Mouse (Mus musculus) CH12.LX (cell line): Measurements from ENCODE around the gene Arhgef2. TPM values are rescaled to one million over a fixed set of nuclear protein-coding genes. Genes with fewer than 3 reads are reported as not detected.
A peak's percentile ranks its signal among the peaks of the same experiment; 100 is the strongest.

ENCODE experiments used
- DNase-seq: peaks from one replicate; pipeline ENCODE4 v3.0.0-alpha.2; 2013; ENCODE audit errors: extremely low read depth
- H3K27ac ChIP-seq: 2 replicates; pipeline ENCODE4 v1.5.1; 2012; ENCODE audit warnings: low read depth, mild to moderate bottlenecking, control low read depth, moderate library complexity; ENCODE audit not compliant: insufficient read depth
- H3K27me3 ChIP-seq: replicated peaks from 2 replicates; pipeline ENCODE3; 2012; ENCODE audit warnings: inconsistent platforms
- H3K36me3 ChIP-seq, 2 experiments: replicated peaks in 1 of 2; 2 replicates each; pipeline versions ENCODE3 to v1.6.1; 2012; ENCODE audit warnings: inconsistent platforms in 1 of 2, low read length in 1 of 2, mild to moderate bottlenecking in 1 of 2, mixed read lengths in 1 of 2, moderate library complexity in 1 of 2; ENCODE audit not compliant: control insufficient read depth in 1 of 2, insufficient read depth in 1 of 2
- H3K4me1 ChIP-seq, 2 experiments: 2 replicates each; pipeline ENCODE4 v1.6.1; 2012; ENCODE audit warnings: inconsistent platforms in 1 of 2, moderate library complexity in 1 of 2; ENCODE audit not compliant: insufficient read depth in 2 of 2, control insufficient read depth in 1 of 2
- H3K4me2 ChIP-seq: 2 replicates; pipeline ENCODE4 v1.6.1; 2012; ENCODE audit warnings: low read depth, mild to moderate bottlenecking, control low read depth; ENCODE audit not compliant: poor library complexity, insufficient read depth, severe bottlenecking
- H3K4me3 ChIP-seq, 3 experiments: fragments of 150-350 bp in 1 of 3; sonication (generic) in 1 of 3; replicated peaks in 1 of 3; 2 replicates each; pipeline versions ENCODE3 to v1.5.1; 2011 to 2012; ENCODE audit warnings: low read depth in 2 of 3, low read length in 2 of 3, mild to moderate bottlenecking in 2 of 3, moderate library complexity in 2 of 3, control low read depth in 1 of 3, improper control_type of control experiment in 1 of 3, inconsistent platforms in 1 of 3, mixed read lengths in 1 of 3; ENCODE audit not compliant: poor library complexity in 1 of 3
- H3K79me2 ChIP-seq: replicated peaks from 2 replicates; pipeline ENCODE4 v1.6.1; 2012; ENCODE audit warnings: mild to moderate bottlenecking, moderate library complexity; ENCODE audit not compliant: control insufficient read depth, poor library complexity, insufficient read depth, severe bottlenecking; ENCODE audit errors: extremely low read depth
- H3K9ac ChIP-seq: 2 replicates; pipeline ENCODE4 v1.6.1; 2012; ENCODE audit warnings: low read depth, mild to moderate bottlenecking, control low read depth, moderate library complexity; ENCODE audit not compliant: insufficient read depth
- H3K9me3 ChIP-seq: replicated peaks from 2 replicates; pipeline ENCODE3; 2012; ENCODE audit warnings: low read length, inconsistent platforms, mixed read lengths
- BHLHE40 ChIP-seq: IDR thresholded peaks from 2 replicates; pipeline ENCODE4 v1.6.1; 2011; ENCODE audit warnings: mild to moderate bottlenecking, low read depth, low read length, improper control_type of control experiment
- ELF1 ChIP-seq: IDR thresholded peaks from 2 replicates; pipeline ENCODE4 v1.6.1; 2014; ENCODE audit warnings: low read depth, mild to moderate bottlenecking, inconsistent platforms, low read length, improper control_type of control experiment
- EP300 ChIP-seq: IDR thresholded peaks from 2 replicates; pipeline ENCODE4 v1.6.1; 2011; ENCODE audit warnings: low read length, improper control_type of control experiment
- ETS1 ChIP-seq: conservative IDR thresholded peaks from 2 replicates; pipeline ENCODE4 v1.6.1; 2012; ENCODE audit warnings: low read depth, mild to moderate bottlenecking, inconsistent platforms, low read length, improper control_type of control experiment, moderate library complexity
- JUN ChIP-seq: IDR thresholded peaks from 2 replicates; pipeline ENCODE4 v1.6.1; 2011; ENCODE audit warnings: low read depth, mild to moderate bottlenecking, low read length, improper control_type of control experiment, moderate library complexity; ENCODE audit not compliant: insufficient read depth
- KAT2A ChIP-seq: IDR thresholded peaks from 2 replicates; pipeline ENCODE4 v1.6.1; 2012; ENCODE audit warnings: low read length, improper control_type of control experiment, inconsistent platforms; ENCODE audit not compliant: insufficient replicate concordance
- MAZ ChIP-seq: IDR thresholded peaks from 2 replicates; pipeline ENCODE4 v1.6.1; 2012; ENCODE audit warnings: low read depth, mild to moderate bottlenecking, inconsistent platforms, low read length, improper control_type of control experiment, moderate library complexity
- MYC ChIP-seq: IDR thresholded peaks from 2 replicates; pipeline ENCODE4 v1.6.1; 2011; ENCODE audit warnings: low read depth, mild to moderate bottlenecking, improper control_type of control experiment, low read length
- NRF1 ChIP-seq: IDR thresholded peaks from 2 replicates; pipeline ENCODE4 v1.6.1; 2014; ENCODE audit warnings: low read depth, mild to moderate bottlenecking, inconsistent platforms, low read length, improper control_type of control experiment, moderate library complexity
- RAD21 ChIP-seq: IDR thresholded peaks from 2 replicates; pipeline ENCODE4 v1.6.1; 2011; ENCODE audit warnings: low read depth, mild to moderate bottlenecking, low read length, improper control_type of control experiment, moderate library complexity
- RCOR1 ChIP-seq: conservative IDR thresholded peaks from 2 replicates; pipeline ENCODE4 v1.6.1; 2012; ENCODE audit warnings: low read depth, mild to moderate bottlenecking, inconsistent platforms, low read length, improper control_type of control experiment
- USF2 ChIP-seq: conservative IDR thresholded peaks from 2 replicates; pipeline ENCODE4 v1.6.1; 2011; ENCODE audit warnings: low read depth, low read length, improper control_type of control experiment
- ZKSCAN1 ChIP-seq: IDR thresholded peaks from 2 replicates; pipeline ENCODE4 v1.6.1; 2012; ENCODE audit warnings: low read depth, inconsistent platforms, low read length, improper control_type of control experiment, borderline replicate concordance
- dilution Hi-C: fragments of 300-500 bp; cut with MboI; formaldehyde crosslinking; loops from 2 replicates; pipeline ENCODE4 v1.14.3; 2020; ENCODE audit warnings: low sequenced_read_pairs; ENCODE audit not compliant: extremely low pct_unique_long_range_greater_than_20kb, extremely low pct_ligation_motif_present
- in situ Hi-C: fragments of 300-500 bp; cut with MboI; formaldehyde crosslinking; loops from 3 replicates; pipeline ENCODE4 v1.14.3; 2019; ENCODE audit warnings: low sequenced_read_pairs, low pct_ligation_motif_present, low pct_unique_long_range_greater_than_20kb, mixed read lengths
- polyA plus RNA-seq: library from polyadenylated mRNA; unstranded; fragments of >175 nt; gene quantifications from 2 replicates; pipeline ENCODE4 v1.2.1, GENCODE M21; 2012; ENCODE audit warnings: low read depth; ENCODE audit not compliant: insufficient read length
- total RNA-seq, 2 experiments: library from RNA; depleted of rRNA; stranded (reverse); fragments of 300-350 nt in 1 of 2; fragments of >200 nt in 1 of 2; gene quantifications; 2 replicates each; pipeline ENCODE4 v1.2.3; 2012 to 2014

Arhgef2 gene
- total and polyA plus RNA-seq, 3 experiments = 18.5 to 43.9 (median 43.1) TPM

DNA sequence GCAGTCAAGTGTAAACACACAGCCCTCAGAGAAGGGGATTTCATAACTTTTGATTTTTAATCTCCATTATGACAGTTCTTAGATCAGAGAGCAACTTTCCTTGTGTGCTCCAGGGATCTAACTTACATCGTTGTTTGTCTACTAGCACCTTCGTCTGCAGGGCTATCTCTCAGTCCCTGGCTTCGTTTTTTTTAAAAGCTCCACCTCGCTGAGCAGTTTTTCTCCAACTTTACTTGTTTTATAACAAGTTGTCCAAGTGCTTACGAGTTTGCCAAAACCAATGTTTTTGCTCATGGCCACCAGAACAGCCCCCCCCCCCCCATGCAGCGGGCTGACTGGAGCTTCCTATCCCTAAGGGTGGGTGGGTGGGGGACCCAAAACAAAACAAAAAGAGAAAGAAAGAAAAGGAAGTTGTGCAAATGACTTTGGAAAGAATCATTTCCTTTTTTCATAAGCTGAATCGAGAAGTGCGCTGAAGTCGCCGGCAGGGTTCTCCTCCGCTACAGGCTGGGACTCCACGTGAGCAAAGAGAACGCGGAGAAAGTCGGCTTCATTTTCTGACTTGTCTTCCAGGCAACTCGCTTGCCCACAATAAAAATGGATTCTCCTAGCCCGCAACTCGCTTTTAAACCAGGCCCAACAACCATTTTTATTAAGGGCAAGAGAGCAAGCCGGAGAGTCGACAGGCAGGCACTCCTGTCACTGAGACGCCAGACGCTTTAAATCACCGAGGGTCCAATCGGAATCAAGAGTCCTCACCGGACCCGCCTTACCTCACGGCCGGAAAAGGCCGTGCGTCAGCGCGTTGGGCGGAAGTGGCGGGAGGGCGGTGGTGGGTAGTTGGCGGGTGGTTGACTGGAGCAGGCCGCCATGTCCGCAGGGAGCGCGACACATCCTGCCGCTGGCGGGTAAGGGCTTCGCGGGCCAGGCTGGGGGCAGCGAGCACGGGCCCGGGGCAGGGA lies 79.5 kb downstream of the Arhgef2 start, which contains the start of gene Khdc4 (continued):
- TF ChIP-seq ETS1 = 0 out of 2 replicates have a peak, but pooled peaks have one; percentile 29

DNA sequence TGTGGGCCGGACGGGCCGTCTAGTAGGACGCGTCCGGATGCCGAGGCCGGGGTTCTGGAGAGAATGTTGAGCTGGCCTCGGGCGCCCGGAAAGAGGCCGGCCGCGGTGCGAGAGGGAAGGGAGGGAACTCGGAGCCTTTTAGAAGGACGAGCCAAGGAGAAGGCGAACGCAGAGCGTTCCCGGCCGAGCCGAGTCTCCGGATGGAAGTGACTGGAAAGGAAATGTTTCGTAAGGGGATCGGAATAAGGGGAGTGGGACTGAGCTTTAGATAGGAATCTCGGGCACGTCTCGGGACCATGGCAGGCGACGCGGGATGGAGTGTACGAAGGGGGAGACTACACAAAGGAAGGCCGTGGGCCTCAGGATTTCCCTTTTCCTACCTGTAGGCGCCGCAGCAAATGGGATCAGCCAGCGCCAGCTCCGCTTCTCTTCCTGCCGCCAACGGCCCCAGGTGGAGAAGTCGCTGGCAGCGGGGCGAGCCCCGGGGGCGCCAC lies 80.2 kb downstream of the Arhgef2 start:
- Histone ChIP-seq H3K9me3 (no peaks in the 10 kb centered on the region), H3K79me2 (peaks cover 44% of the 10 kb centered on the region), H3K9ac (peak overlapping the region; percentile 74), H3K4me1 (peaks cover 0 to 17% of the 10 kb centered on the region in 2 experiments; a peak in 2 of 4 replicates), H3K27ac (peak overlapping the region; percentile 72), H3K36me3 (peaks cover 23 to 35% of the 10 kb centered on the region in 2 experiments)
- DNase-seq = peak; percentile 21
- in situ Hi-C loops = loop anchor here (5.0 to 25.0 kb wide), 3 partner anchors 41 to 176 kb away; no protein-coding TSS in a partner anchor
- dilution Hi-C loops = no loop called here
- TF ChIP-seq USF2 = no peak
- TF ChIP-seq, all 38 proteins: peak for 0
- H3K4me3 ChIP-seq = peak overlapping the region; percentile 77 to 97 (median 92)
- no peaks in the 10 kb centered on the region for H3K27me3 ChIP-seq
- no peak overlapping the region for H3K4me2 ChIP-seq

DNA sequence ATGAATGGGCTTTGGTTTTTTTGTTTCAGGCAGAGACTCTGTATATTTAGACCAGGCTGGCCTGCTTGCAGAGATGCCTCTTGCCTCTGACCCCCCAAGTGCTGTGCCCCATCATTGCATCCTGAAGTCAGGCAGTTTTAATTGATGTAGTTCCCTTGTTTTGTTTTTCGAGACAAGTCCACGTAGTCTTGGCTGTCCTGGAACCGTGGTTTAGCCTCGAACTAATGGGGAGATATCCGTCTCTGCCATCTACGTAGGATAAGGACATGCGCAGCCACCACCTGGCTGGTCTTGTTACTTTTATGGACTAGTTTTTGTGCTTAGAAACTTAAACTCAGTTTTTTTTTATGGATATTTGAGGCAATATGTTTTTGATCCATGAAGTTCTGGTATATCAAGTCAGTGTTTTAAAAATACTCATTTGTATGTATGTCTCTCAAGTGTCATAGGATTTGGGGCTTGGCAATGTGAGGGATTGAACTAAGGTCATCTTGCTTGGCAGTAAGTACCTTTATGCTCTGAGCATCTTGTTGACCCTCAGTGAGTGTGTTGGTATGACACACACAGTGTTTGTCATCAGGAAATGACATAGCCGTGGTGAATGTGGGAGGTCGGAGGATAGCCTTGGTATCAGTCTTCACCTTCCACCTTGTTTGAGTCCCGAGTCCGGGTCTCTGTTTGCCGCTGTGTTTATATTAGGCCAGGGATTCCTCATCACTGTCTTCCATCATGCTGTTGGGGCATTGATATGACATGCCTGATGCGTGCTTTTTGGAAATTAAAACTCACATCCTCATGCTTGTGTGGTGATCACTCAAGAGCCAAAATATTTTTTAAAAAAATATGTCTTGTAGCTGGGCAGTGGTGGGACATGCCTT lies 81.2 kb downstream of the Arhgef2 start:
- H3K27ac ChIP-seq = no peak overlapping the region

DNA sequence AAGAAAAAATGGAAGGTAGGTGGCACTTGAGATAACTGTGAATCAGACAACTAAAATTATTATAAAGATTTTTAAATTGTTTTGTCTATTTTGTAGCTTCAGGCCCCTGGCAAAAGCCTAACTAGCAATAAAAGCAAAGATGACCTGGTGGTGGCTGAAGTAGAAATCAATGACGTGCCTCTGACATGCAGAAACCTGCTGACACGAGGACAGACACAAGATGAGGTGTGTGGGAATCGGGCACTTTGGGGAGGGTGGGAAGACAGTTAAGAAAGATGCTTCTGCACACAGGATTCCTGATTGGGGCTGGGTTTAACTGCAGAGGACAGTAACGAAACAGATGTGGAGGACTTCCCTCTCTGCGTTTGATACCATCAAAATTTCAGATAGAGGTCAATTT lies 83.3 kb downstream of the Arhgef2 start:
- no peak overlapping the region for H3K27ac ChIP-seq
- in situ Hi-C loops = loop anchor here (5.0 to 25.0 kb wide), 3 partner anchors 38 to 173 kb away; no protein-coding TSS in a partner anchor

More for the DNA sequence above, 81.2 kb downstream of the Arhgef2 start:
- Histone ChIP-seq H3K9me3 (no peaks in the 10 kb centered on the region), H3K9ac (peak overlapping the region; percentile 74), H3K27me3 (no peaks in the 10 kb centered on the region), H3K4me2 (peak overlapping the region; percentile 61), H3K4me1 (peaks cover 0 to 17% of the 10 kb centered on the region in 2 experiments; a peak in 2 of 4 replicates), H3K79me2 (peaks cover 52% of the 10 kb centered on the region), H3K4me3 (peak overlapping the region; percentile 77 to 97 (median 92))
- dilution Hi-C loops (no loop called here), in situ Hi-C loops (loop anchor here (5.0 to 25.0 kb wide), 3 partner anchors 40 to 175 kb away; no protein-coding TSS in a partner anchor)
- TF ChIP-seq NRF1 = peak; percentile 66
- TF ChIP-seq ZKSCAN1 = no peak
- TF ChIP-seq, all 38 proteins: peak for 1
- peaks cover 25 to 41% of the 10 kb centered on the region in 2 experiments for H3K36me3 ChIP-seq
- no peak for DNase-seq

More for the DNA sequence above, 83.3 kb downstream of the Arhgef2 start:
- H3K9me3 ChIP-seq = no peaks in the 10 kb centered on the region
- H3K4me2 ChIP-seq = no peak overlapping the region
- peaks cover 60% of the 10 kb centered on the region for H3K79me2 ChIP-seq
- no peaks in the 10 kb centered on the region for H3K27me3 ChIP-seq
- peaks cover 0 to 17% of the 10 kb centered on the region in 2 experiments; a peak in 2 of 4 replicates for H3K4me1 ChIP-seq
- DNase-seq = no peak
- peaks cover 43 to 61% of the 10 kb centered on the region in 2 experiments for H3K36me3 ChIP-seq
- H3K4me3 ChIP-seq = no peak overlapping the region
- H3K9ac ChIP-seq = no peak overlapping the region
- TF ChIP-seq ELF1 (no peak), MAZ (no peak), KAT2A (no peak), ZKSCAN1 (no peak), USF2 (no peak), BHLHE40 (no peak), JUN (no peak), MYC (no peak), RCOR1 (no peak), EP300 (no peak), RAD21 (no peak)
- dilution Hi-C loops = no loop called here
